Comparison of ENCODE assay signal across 8 mouse cellular contexts in the genomic region with DNA sequence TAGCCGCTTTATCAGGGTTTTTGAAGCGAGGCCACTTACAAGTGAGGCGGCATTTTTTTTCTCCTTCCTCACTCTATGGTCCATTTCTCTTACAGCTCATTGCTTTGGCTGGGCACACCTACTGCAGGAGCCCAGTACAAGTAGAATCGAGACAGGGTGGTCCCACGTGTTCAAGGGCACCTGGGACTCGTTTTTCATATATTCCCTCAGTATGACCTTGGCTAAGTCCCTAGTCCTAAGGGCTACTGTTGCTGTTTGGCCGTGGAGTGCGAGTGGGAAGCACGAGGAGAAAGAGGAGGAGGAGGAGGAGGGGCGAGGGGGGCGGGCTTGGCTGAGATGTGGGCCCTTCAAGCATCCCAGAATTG. TPM values are rescaled to one million over a fixed set of nuclear protein-coding genes. Genes with fewer than 3 reads are reported as not detected.
A peak's percentile ranks its signal among the peaks of the same experiment; 100 is the strongest.
DNase-seq lines count a peak whose midpoint lies in the region; ATAC-seq and TF ChIP-seq lines count a peak whose summit lies in the region.

No protein-coding gene starts in this region.

- peak overlapping the region; percentile 67 for H3K4me2 ChIP-seq in embryonic facial prominence, embryonic 14.5 days (ENCODE audit: low read depth, low read length)
- peak overlapping the region; percentile 64 for H3K4me2 ChIP-seq in hindbrain, postnatal 0 days (ENCODE audit: low read depth, low read length)
- peak overlapping the region; percentile 48 for H3K4me2 ChIP-seq in myocyte (ENCODE audit: low read depth)

- no peak overlapping the region for H3ac ChIP-seq in myocyte (ENCODE audit: control insufficient read depth, insufficient read length)

- peak overlapping the region; percentile 97; the same call in 1 of the 2 replicates for H3K4me3 ChIP-seq in liver, adult 2 months (ENCODE audit: insufficient read depth, low read depth, low read length)
- H3K4me3 ChIP-seq in embryonic facial prominence, embryonic 14.5 days (ENCODE audit: low read depth, low read length): peak overlapping the region; percentile 63
- peak overlapping the region; percentile 65 for H3K4me3 ChIP-seq in hindbrain, postnatal 0 days (ENCODE audit: low read length)
- H3K4me3 ChIP-seq in myocyte: peak overlapping the region; percentile 36

- 22% methylated on average over 9 of the region's 11 CpGs for WGBS in liver, adult 2 months
- WGBS in embryonic facial prominence, embryonic 14.5 days: 33% methylated on average over 8 of the region's 11 CpGs
- WGBS in hindbrain, postnatal 0 days: 18% methylated on average over 9 of the region's 11 CpGs

- H3K27ac ChIP-seq in liver, adult 2 months (replicated peaks; ENCODE audit: insufficient read depth, low read depth, low read length): no peak overlapping the region
- no peak overlapping the region for H3K27ac ChIP-seq in embryonic facial prominence, embryonic 14.5 days (replicated peaks; ENCODE audit: low read depth, low read length)
- H3K27ac ChIP-seq in hindbrain, postnatal 0 days: no peak overlapping the region; the same call in 1 of the 2 replicates

- TF ChIP-seq POLR2A in liver, adult 2 months (IDR thresholded peaks at IDR 0.05; ENCODE audit: extremely low read depth, insufficient read depth, low read length): no peak
- no peak for TF ChIP-seq POLR2A in myocyte (IDR thresholded peaks at IDR 0.05; ENCODE audit: insufficient read length, low read depth)

- H3K4me1 ChIP-seq in liver, adult 2 months (ENCODE audit: control insufficient read depth, insufficient read depth, low read length): peaks cover 2% of the 10 kb centered on the region; the same call in 1 of the 2 replicates
- peaks cover 3% of the 10 kb centered on the region; the same call in 1 of the 2 replicates for H3K4me1 ChIP-seq in embryonic facial prominence, embryonic 14.5 days (ENCODE audit: control insufficient read depth, insufficient read depth, low read length)
- H3K4me1 ChIP-seq in hindbrain, postnatal 0 days (ENCODE audit: insufficient read depth, low read length): no peaks in the 10 kb centered on the region

- H3K79me2 ChIP-seq in liver, adult 2 months (ENCODE audit: control insufficient read depth, insufficient read depth, low read length): no peaks in the 10 kb centered on the region; the same call in 1 of the 2 replicates
- H3K79me2 ChIP-seq in myocyte (ENCODE audit: control insufficient read depth, insufficient read depth): no peaks in the 10 kb centered on the region

- H3K36me3 ChIP-seq in liver, adult 2 months (ENCODE audit: control insufficient read depth, insufficient read depth, low read length): no peaks in the 10 kb centered on the region
- no peaks in the 10 kb centered on the region for H3K36me3 ChIP-seq in embryonic facial prominence, embryonic 14.5 days (ENCODE audit: control insufficient read depth, insufficient read depth, low read length)
- H3K36me3 ChIP-seq in hindbrain, postnatal 0 days (ENCODE audit: insufficient read depth, low read length): no peaks in the 10 kb centered on the region
- H3K36me3 ChIP-seq in myocyte (ENCODE audit: control insufficient read depth, insufficient read depth): no peaks in the 10 kb centered on the region

- H3K27me3 ChIP-seq in liver, adult 2 months (ENCODE audit: control insufficient read depth, insufficient read depth, low read length): no peaks in the 10 kb centered on the region
- H3K27me3 ChIP-seq in embryonic facial prominence, embryonic 14.5 days (replicated peaks; ENCODE audit: control insufficient read depth, insufficient read depth, low read length): peaks cover 10% of the 10 kb centered on the region
- H3K27me3 ChIP-seq in hindbrain, postnatal 0 days (ENCODE audit: insufficient read depth, low read length): no peaks in the 10 kb centered on the region
- no peaks in the 10 kb centered on the region for H3K27me3 ChIP-seq in myocyte (ENCODE audit: control insufficient read depth, insufficient read depth, insufficient read length)

- no peaks in the 10 kb centered on the region for H3K9me3 ChIP-seq in embryonic facial prominence, embryonic 14.5 days (ENCODE audit: control insufficient read depth, low read length)
- H3K9me3 ChIP-seq in hindbrain, postnatal 0 days (ENCODE audit: low read length): no peaks in the 10 kb centered on the region

- peak overlapping the region; percentile 52; the same call in 1 of the 2 replicates for H3K9ac ChIP-seq in liver, adult 2 months (ENCODE audit: low read depth, low read length)
- peak overlapping the region; percentile 73 for H3K9ac ChIP-seq in embryonic facial prominence, embryonic 14.5 days (ENCODE audit: low read depth, low read length)
- H3K9ac ChIP-seq in hindbrain, postnatal 0 days (replicated peaks; ENCODE audit: low read length): peak overlapping the region; percentile 69

- 0 out of 2 replicates have a peak, but pooled peaks have one; percentile 8 for ATAC-seq in embryonic facial prominence, embryonic 14.5 days (ENCODE audit: low read depth)
- peak; percentile 79 for ATAC-seq in hindbrain, postnatal 0 days
- no peak for ATAC-seq in erythroid progenitor cell, adult 5-6 weeks (replicated peaks; ENCODE audit: low FRiP score, poor library complexity, severe bottlenecking)

- no peak for DNase-seq in liver, adult 2 months (ENCODE audit: extremely low read depth, low read depth, low spot score)
- no peak for DNase-seq in liver
- no peak for DNase-seq in embryonic facial prominence, embryonic 14.5 days (ENCODE audit: low spot score)
- no peak for DNase-seq in hindbrain, postnatal 0 days (ENCODE audit: low spot score)
- DNase-seq in thymus, postnatal 25 days: no peak
- DNase-seq in layer of hippocampus, adult 9-11 months: no peak

- no peak for TF ChIP-seq CTCF in liver, adult 2 months (IDR thresholded peaks at IDR 0.05; ENCODE audit: low read depth, low read length)
- no peak for TF ChIP-seq CTCF in hindbrain, postnatal 0 days (IDR thresholded peaks at IDR 0.05; ENCODE audit: low read depth)

TF ChIP-seq in myocyte, 11 proteins besides CTCF, POLR2A, EP300 and RAD21:
- TF ChIP-seq USF1 (IDR thresholded peaks at IDR 0.05; ENCODE audit: low read depth): no peak
- no peak for TF ChIP-seq MAX (IDR thresholded peaks at IDR 0.05; ENCODE audit: low read depth)
- TF ChIP-seq REST (IDR thresholded peaks at IDR 0.05; ENCODE audit: insufficient read depth, insufficient read length): no peak
- no peak for TF ChIP-seq MYOG (IDR thresholded peaks at IDR 0.05; ENCODE audit: control insufficient read depth in 1 of 3, insufficient read depth in 1 of 3, insufficient read length in 2 of 3, low read depth in 2 of 3)
- TF ChIP-seq TCF12 (IDR thresholded peaks at IDR 0.05; ENCODE audit: insufficient read depth, poor library complexity, severe bottlenecking): no peak

RNA-seq across cellular contexts. Expression of gene Fam199x, which starts 0.4 kb away (rescaled TPM):
- 5.4 and 6.1 TPM in 2 replicates for total RNA-seq in liver, adult 2 months (2014; rRNA removed)
- polyA plus RNA-seq in liver, adult 2 months (2012; rRNA removed): 0.48 and 0.63 TPM in 2 replicates
- polyA plus RNA-seq in embryonic facial prominence, embryonic 14.5 days (2014; fragmentation: Nextera tagmentation; extraction: Ambion mirVana): 7.5 TPM in 2 replicates
- total RNA-seq in hindbrain, postnatal 0 days (2014; rRNA removed): 9.8 and 10.9 TPM in 2 replicates
- 6.4 and 6.8 TPM in 2 replicates for polyA plus RNA-seq in hindbrain, postnatal 0 days (2015; fragmentation: Nextera tagmentation; extraction: Ambion mirVana)
- 0.44 TPM for polyA plus RNA-seq in myocyte (2012; fragmentation: generic; extraction: Trizol)
- total RNA-seq in erythroid progenitor cell, adult 5-6 weeks (2015; ENCODE audit: low replicate concordance): 0.36 and 4.2 TPM in 2 replicates
- total RNA-seq in erythroid progenitor cell, adult 5-6 weeks (2017; ENCODE audit: low replicate concordance): 1.1 and 1.3 TPM in 2 replicates

RNA-seq across cellular contexts. Expression of gene Slc25a53, which starts 10.9 kb away (rescaled TPM):
- 1.5 and 1.6 TPM in 2 replicates for total RNA-seq in liver, adult 2 months (2014; rRNA removed)
- 0.81 and 0.92 TPM in 2 replicates for polyA plus RNA-seq in liver, adult 2 months (2012; rRNA removed)
- 9.8 and 13.6 TPM in 2 replicates for polyA plus RNA-seq in embryonic facial prominence, embryonic 14.5 days (2014; fragmentation: Nextera tagmentation; extraction: Ambion mirVana)
- 24.8 and 28.4 TPM in 2 replicates for total RNA-seq in hindbrain, postnatal 0 days (2014; rRNA removed)
- polyA plus RNA-seq in hindbrain, postnatal 0 days (2015; fragmentation: Nextera tagmentation; extraction: Ambion mirVana): 12.2 and 12.6 TPM in 2 replicates
- polyA plus RNA-seq in myocyte (2012; fragmentation: generic; extraction: Trizol): 1.1 TPM
- 1.4 and 1.7 TPM in 2 replicates for total RNA-seq in erythroid progenitor cell, adult 5-6 weeks (2015; ENCODE audit: low replicate concordance)
- total RNA-seq in erythroid progenitor cell, adult 5-6 weeks (2017; ENCODE audit: low replicate concordance): 0.91 and 4.5 TPM in 2 replicates

RNA-seq across cellular contexts. Expression of gene Zcchc18, which starts 56.1 kb away (rescaled TPM):
- total RNA-seq in liver, adult 2 months (2014; rRNA removed): 0.20 TPM in 1 of 2 replicates, not detected in the other
- 0.04 TPM in 1 of 2 replicates, not detected in the other for polyA plus RNA-seq in liver, adult 2 months (2012; rRNA removed)
- polyA plus RNA-seq in embryonic facial prominence, embryonic 14.5 days (2014; fragmentation: Nextera tagmentation; extraction: Ambion mirVana): 21.5 and 23.3 TPM in 2 replicates
- total RNA-seq in hindbrain, postnatal 0 days (2014; rRNA removed): 151 and 166 TPM in 2 replicates
- polyA plus RNA-seq in hindbrain, postnatal 0 days (2015; fragmentation: Nextera tagmentation; extraction: Ambion mirVana): 495 and 508 TPM in 2 replicates
- 0.01 TPM for polyA plus RNA-seq in myocyte (2012; fragmentation: generic; extraction: Trizol)
- total RNA-seq in erythroid progenitor cell, adult 5-6 weeks (2015; ENCODE audit: low replicate concordance): 0.72 TPM in 1 of 2 replicates, not detected in the other
- 0.64 TPM in 1 of 2 replicates, not detected in the other for total RNA-seq in erythroid progenitor cell, adult 5-6 weeks (2017; ENCODE audit: low replicate concordance)

Comparison
In these comparisons a context has a peak if more than half of its experiments do, and no peak if none do; other contexts are left out.
1. H3K4me3 ChIP-seq: peak in every context shown above with its lines; median percentile 97 in liver, adult 2 months; 65 in hindbrain, postnatal 0 days; 63 in embryonic facial prominence, embryonic 14.5 days; 36 in myocyte.
2. RNA of gene Zcchc18, which starts 56.1 kb away (polyA plus RNA-seq): 495 to 508 TPM in hindbrain, postnatal 0 days; 21.5 to 23.3 TPM in embryonic facial prominence, embryonic 14.5 days, 0.04 TPM in liver, adult 2 months and 0.01 TPM in myocyte (single experiment); every median in the first group is over 10 times any median in the second.
3. Peak in every context shown above with its lines, with median percentiles within 50 percentile points of each other: H3K9ac ChIP-seq and H3K4me2 ChIP-seq.